Mouse (Mus musculus) G1E (cell line): ENCODE measurements around the gene S100a4. TPM values are rescaled to one million over a fixed set of nuclear protein-coding genes. Genes with fewer than 3 reads are reported as not detected.

Experiments
- ATAC-seq: 2 replicates; pipeline ENCODE4 v1.8.0; 2016; ENCODE audit warnings: mild to moderate bottlenecking; ENCODE audit not compliant: insufficient number of reproducible peaks, poor library complexity, low FRiP score, severe bottlenecking; ENCODE audit errors: extremely low read depth
- DNase-seq: peaks from one replicate; pipeline ENCODE4 v3.0.0; 2012; ENCODE audit warnings: low spot score
- H3K27me3 ChIP-seq: 2 replicates; pipeline ENCODE4 v1.6.1; 2012; ENCODE audit warnings: mild to moderate bottlenecking, low read length, inconsistent platforms; ENCODE audit not compliant: insufficient read depth
- H3K36me3 ChIP-seq: replicated peaks from 2 replicates; pipeline ENCODE3; 2012; ENCODE audit warnings: mild to moderate bottlenecking, inconsistent platforms
- H3K4me1 ChIP-seq: 2 replicates; pipeline ENCODE4 v1.6.1; 2012; ENCODE audit warnings: low read depth, low read length, inconsistent platforms, mixed read lengths; ENCODE audit not compliant: insufficient read depth
- H3K4me3 ChIP-seq: 2 replicates; pipeline ENCODE4 v1.5.1; 2012; ENCODE audit warnings: low read depth, mild to moderate bottlenecking, inconsistent platforms, low read length, moderate library complexity, mixed read lengths
- H3K9me3 ChIP-seq: replicated peaks from 2 replicates; pipeline ENCODE4 v1.6.1; 2012; ENCODE audit warnings: inconsistent platforms
- CTCF ChIP-seq: IDR thresholded peaks from 2 replicates; pipeline ENCODE4 v1.5.1; 2012; ENCODE audit warnings: low read depth, low read length, inconsistent platforms, mixed read lengths
- GATA1 ChIP-seq: IDR thresholded peaks from 2 replicates; pipeline ENCODE4 v1.6.1; 2012; ENCODE audit warnings: borderline replicate concordance, low read length, inconsistent platforms, mixed read lengths
- GATA2 ChIP-seq: IDR thresholded peaks from 2 replicates; pipeline ENCODE4 v1.6.1; 2012; ENCODE audit warnings: low read depth, low read length, inconsistent platforms, borderline replicate concordance
- POLR2AphosphoS5 ChIP-seq: IDR thresholded peaks from 2 replicates; pipeline ENCODE4 v1.6.1; 2012; ENCODE audit warnings: low read depth, low read length, inconsistent platforms; ENCODE audit not compliant: insufficient replicate concordance
- TAL1 ChIP-seq: conservative IDR thresholded peaks from 2 replicates; pipeline ENCODE4 v1.6.1; 2012; ENCODE audit warnings: low read depth, low read length, inconsistent platforms, mixed read lengths
- polyA plus RNA-seq: library from polyadenylated mRNA; stranded (reverse); fragments of >175 nt; gene quantifications from 2 replicates; pipeline ENCODE4 v1.2.3, GENCODE M21; 2012
- total RNA-seq, 2 experiments: library from RNA; stranded (forward) in 1 of 2; stranded (reverse) in 1 of 2; fragments of 200-1000 nt in 1 of 2; fragments of >200 nt in 1 of 2; fragmentation: Nextera tagmentation in 1 of 2; gene quantifications; 2 replicates each; pipeline ENCODE4 v1.2.3; 2014 to 2017

S100a4 gene
- total and polyA plus RNA-seq, 3 experiments = not detected

DNA sequence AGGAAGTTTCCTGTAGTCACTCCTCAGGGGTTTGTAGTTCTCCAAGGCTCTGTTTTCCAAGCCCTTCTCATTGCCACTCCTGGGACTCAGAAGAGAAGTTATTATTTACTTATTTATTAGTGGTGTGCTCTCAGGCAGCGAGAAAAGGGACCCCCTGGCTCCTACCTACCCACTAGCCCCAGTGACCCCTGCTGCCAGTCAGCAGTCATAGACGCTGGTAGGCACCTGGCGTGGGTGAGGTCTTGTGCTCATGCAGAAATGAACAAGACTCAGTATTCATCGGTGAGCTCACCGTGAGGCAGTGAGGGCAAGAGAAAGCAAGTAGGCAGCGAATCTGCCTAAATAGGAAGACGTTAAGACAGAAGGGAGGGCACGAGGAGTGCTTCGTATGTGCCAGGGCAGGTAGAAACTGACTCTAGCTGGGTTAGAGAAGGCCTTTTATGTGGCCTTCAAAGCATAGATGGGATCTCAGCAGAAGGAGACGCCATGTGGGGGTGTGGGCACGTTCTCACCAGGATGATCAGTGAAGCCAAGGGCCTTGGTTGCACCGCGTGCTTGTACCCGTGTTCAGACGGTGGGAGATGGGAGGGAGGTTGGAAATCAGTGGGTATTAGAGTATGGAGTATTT lies 17.4 kb upstream of the S100a4 start:
- Histone ChIP-seq H3K9me3 (no peaks in the 10 kb centered on the region), H3K36me3 (no peaks in the 10 kb centered on the region), H3K4me1 (no peaks in the 10 kb centered on the region), H3K27me3 (peaks cover 12% of the 10 kb centered on the region), H3K4me3 (no peak overlapping the region)
- TF ChIP-seq GATA1 = no peak
- TF ChIP-seq POLR2AphosphoS5 = no peak
- TF ChIP-seq TAL1 = no peak
- no peak for TF ChIP-seq GATA2
- TF ChIP-seq CTCF = no peak
- no peak for DNase-seq
- no peak for ATAC-seq

DNA sequence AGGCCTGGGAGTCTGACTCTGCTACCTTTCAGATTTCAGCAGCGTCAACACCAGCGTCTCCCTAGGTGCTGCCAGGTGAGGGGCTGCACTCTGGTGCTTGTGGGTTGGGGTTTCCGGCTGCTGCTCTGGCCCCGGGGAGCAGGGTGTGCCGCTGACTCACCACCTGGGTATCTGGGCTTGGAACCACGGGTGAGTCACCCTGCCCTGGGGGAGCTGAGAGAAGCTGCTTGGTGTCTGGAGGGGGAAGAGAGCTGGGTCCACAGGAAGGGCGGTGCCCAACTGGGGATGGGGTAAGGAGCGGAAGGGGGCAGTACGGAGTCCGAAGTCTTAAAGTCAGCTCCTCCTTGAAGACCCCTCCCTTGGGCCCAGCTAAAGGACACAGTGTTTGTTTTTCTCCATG lies 16.7 kb upstream of the S100a4 start:
- H3K4me3 ChIP-seq = no peak overlapping the region
- ATAC-seq = no peak
- TF ChIP-seq TAL1 (no peak), GATA2 (no peak), GATA1 (no peak), CTCF (no peak), POLR2AphosphoS5 (no peak)
- H3K36me3 ChIP-seq = no peaks in the 10 kb centered on the region
- peaks cover 12% of the 10 kb centered on the region for H3K27me3 ChIP-seq
- H3K4me1 ChIP-seq = no peaks in the 10 kb centered on the region
- no peak for DNase-seq
- H3K9me3 ChIP-seq = no peaks in the 10 kb centered on the region

GRCm38 (mm10) chr3:90587361-90588101 lies 16.0 kb upstream of the S100a4 start:
- Histone ChIP-seq H3K9me3 (no peaks in the 10 kb centered on the region), H3K36me3 (no peaks in the 10 kb centered on the region), H3K4me1 (no peaks in the 10 kb centered on the region), H3K27me3 (peaks cover 12% of the 10 kb centered on the region), H3K4me3 (no peak overlapping the region)
- ATAC-seq = no peak
- no peak for TF ChIP-seq GATA2
- TF ChIP-seq POLR2AphosphoS5 = no peak
- TF ChIP-seq GATA1 = no peak
- no peak for TF ChIP-seq CTCF
- no peak for TF ChIP-seq TAL1
- no peak for DNase-seq

DNA sequence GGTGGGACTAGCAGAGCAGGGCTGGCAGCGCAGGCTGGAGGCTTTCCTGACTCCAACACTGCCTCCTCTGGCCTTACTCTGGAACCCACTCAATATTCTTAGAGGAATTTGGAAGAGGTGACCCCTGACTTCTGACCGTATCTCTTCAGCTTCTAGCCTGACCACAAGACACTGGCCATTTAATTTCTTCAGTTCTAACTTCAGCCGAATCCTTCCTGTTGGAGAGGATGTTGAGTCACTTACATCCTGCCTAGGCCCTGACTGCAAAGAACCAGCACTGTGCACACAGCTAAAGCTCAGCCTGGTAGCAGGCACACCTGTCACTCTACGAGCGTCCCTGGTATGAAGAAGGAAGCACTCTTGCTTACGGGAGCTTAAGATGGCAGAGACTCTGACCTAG lies 14.2 kb upstream of the S100a4 start:
- DNase-seq (no peak), ATAC-seq (no peak)
- H3K4me1 ChIP-seq = no peaks in the 10 kb centered on the region
- H3K4me3 ChIP-seq = no peak overlapping the region
- H3K27me3 ChIP-seq = peaks cover 10% of the 10 kb centered on the region
- H3K36me3 ChIP-seq = no peaks in the 10 kb centered on the region
- TF ChIP-seq CTCF (no peak), TAL1 (no peak), GATA1 (no peak), GATA2 (no peak), POLR2AphosphoS5 (no peak)
- no peaks in the 10 kb centered on the region for H3K9me3 ChIP-seq

DNA sequence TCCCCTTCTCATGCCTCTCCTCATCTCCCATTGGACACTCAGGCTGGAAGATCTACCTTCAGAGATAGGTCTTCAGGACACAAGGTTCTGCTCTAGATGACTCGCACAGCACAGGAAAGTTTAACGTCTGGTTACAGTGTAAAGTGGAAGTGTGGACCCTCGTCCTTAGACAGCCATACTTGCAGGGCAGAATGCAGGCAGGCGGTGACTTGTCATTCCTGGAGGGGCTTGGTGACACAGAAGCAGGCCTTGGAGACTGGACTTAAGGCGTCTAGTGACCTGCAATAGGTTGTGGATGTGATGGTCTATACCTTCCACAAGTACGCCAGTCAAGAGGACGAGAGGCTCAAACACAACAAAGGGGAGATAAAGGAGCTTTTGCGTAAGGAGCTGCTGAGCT lies 13.6 kb upstream of the S100a4 start, which contains the start of gene S100a2:
Gene S100a2 (plus strand): TSS at position 301 of the 400 bp plus-strand sequence.
- Histone ChIP-seq H3K27me3 (peaks cover 7% of the 10 kb centered on the region; the same call in 1 of the 2 replicates), H3K4me1 (no peaks in the 10 kb centered on the region), H3K9me3 (no peaks in the 10 kb centered on the region), H3K36me3 (no peaks in the 10 kb centered on the region), H3K4me3 (no peak within 1 kb of the TSS)
- TF ChIP-seq TAL1 = no peak
- no peak for TF ChIP-seq GATA1
- TF ChIP-seq CTCF = no peak
- no peak for TF ChIP-seq GATA2
- no peak for TF ChIP-seq POLR2AphosphoS5
- ATAC-seq = no peak
- DNase-seq = no peak

GRCm38 (mm10) chr3:90594466-90594865 lies 9.1 kb upstream of the S100a4 start:
- TF ChIP-seq CTCF = no peak
- TF ChIP-seq POLR2AphosphoS5 = no peak
- TF ChIP-seq TAL1 = no peak
- no peak for TF ChIP-seq GATA1
- no peak for TF ChIP-seq GATA2
- no peaks in the 10 kb centered on the region for H3K9me3 ChIP-seq
- no peak for DNase-seq
- no peaks in the 10 kb centered on the region for H3K4me1 ChIP-seq
- H3K27me3 ChIP-seq = no peaks in the 10 kb centered on the region
- no peak overlapping the region for H3K4me3 ChIP-seq
- no peaks in the 10 kb centered on the region for H3K36me3 ChIP-seq
- ATAC-seq = no peak
